Mouse (Mus musculus): ENCODE measurements around the gene Zfp382. TPM values are rescaled to one million over a fixed set of nuclear protein-coding genes. Genes with fewer than 3 reads are reported as not detected.
"Not testable (repeated sequence)": the region's sequence is repeated elsewhere in the genome, so short reads cannot be mapped to it uniquely, and the experiment has no call there.

The Zfp382 gene
- polyA plus RNA-seq, 1 experiment from 2014 or later: 8.7 TPM

DNA sequence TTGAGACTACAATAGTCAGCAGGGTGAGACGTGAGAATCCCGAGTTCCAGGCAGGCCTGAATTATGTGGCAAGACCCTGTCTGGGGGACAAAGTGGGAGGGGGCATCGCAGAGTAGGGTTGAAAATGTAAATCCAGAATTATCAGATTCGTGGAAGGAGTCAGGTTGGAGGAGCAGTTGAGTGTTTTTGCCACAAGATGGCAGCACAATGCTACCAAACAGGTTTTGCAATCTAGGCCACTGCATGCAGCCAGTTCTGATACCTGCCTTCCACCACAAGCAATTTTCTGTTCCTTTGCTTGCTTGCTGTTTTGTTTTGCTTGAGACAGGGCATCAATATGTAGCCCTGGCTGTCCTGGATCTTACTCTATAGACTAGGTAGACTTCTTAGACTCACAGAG lies 59.6 kb downstream of the Zfp382 start:
- POLR2A ChIA-PET: interaction anchor here (1.5 kb wide), 1 partner anchor 14 kb away, joined by 3 read pairs; no protein-coding TSS in a partner anchor
- DNase-seq (ENCODE audit: low read depth, low spot score) (no peak), ATAC-seq (peak; percentile 67)

DNA sequence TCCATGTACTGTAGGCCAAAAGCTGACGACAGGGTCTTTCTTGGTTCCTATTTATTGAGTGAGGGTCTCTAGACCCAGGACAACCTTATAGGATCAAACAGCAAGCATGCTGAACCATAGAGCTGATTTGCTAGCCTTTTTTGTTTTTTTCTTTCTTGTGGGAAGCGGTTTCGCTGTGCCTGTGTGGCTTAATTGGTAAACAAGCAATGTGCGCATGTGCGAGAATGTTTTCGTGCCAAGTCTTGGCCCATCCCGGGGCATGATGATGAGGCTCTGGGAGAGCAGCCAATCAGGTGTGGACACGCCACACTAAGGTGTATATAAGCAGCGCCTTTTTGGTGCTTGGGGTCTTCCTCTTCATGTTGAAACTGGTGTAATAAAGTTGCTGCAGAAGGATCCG lies 60.2 kb downstream of the Zfp382 start:
- ChIA-PET CTCF (interaction anchor here (0.9 to 1.6 kb wide), 2 partner anchors 17 to 22 kb away, joined by 3 to 7 read pairs; partner anchors contain the start of gene Capns1), POLR2A (interaction anchor here (0.8 to 1.5 kb wide), 2 partner anchors 11 to 13 kb away, joined by 3 to 4 read pairs; no protein-coding TSS in a partner anchor)
- in situ Hi-C loops (cut with MboI; ENCODE audit: low pct_unique_long_range_greater_than_20kb); ATAC-seq; DNase-seq (ENCODE audit: low read depth, low spot score); H3K27me3 ChIP-seq: not testable (repeated sequence)

More for the DNA sequence above, 59.6 kb downstream of the Zfp382 start:
- CTCF ChIA-PET: interaction anchor here (0.9 to 1.0 kb wide), 3 partner anchors 22 to 36 kb away, joined by 3 to 4 read pairs (median 4); no protein-coding TSS in a partner anchor
- in situ Hi-C loops (cut with MboI; ENCODE audit: low pct_unique_long_range_greater_than_20kb): no loop called here
- peak; percentile 87 for TF ChIP-seq CTCF (IDR thresholded peaks at IDR 0.05)
- H3K27me3 ChIP-seq: no peaks in the 10 kb centered on the region

DNA sequence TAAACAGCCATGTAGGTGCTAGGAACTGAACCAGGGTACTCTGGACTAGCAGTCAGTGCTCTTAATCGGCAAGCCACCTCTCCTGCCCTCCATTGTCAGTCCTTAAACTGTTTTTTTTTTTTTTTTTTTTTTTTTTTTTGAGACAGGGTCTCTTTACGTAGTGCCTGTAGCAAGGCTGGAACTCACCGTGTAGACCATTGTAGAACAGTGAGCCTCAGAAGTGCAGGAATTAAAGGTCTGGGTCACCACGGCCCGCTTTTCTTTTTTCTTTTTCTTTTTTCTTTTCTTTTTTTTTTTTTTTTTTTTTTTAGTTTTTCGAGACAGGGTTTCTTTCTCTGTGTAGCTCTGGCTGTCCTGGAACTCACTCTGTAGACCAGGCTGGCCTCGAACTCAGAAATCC lies 61.4 kb downstream of the Zfp382 start:
- ChIA-PET CTCF (interaction anchor here (1.6 kb wide), 1 partner anchor 15 kb away, joined by 7 read pairs; the partner anchor contains the start of gene Capns1), POLR2A (interaction anchor here (0.5 to 0.6 kb wide), 2 partner anchors 21 to 52 kb away, joined by 3 to 4 read pairs; no protein-coding TSS in a partner anchor)
- in situ Hi-C loops (cut with MboI; ENCODE audit: low pct_unique_long_range_greater_than_20kb): not testable (repeated sequence)

DNA sequence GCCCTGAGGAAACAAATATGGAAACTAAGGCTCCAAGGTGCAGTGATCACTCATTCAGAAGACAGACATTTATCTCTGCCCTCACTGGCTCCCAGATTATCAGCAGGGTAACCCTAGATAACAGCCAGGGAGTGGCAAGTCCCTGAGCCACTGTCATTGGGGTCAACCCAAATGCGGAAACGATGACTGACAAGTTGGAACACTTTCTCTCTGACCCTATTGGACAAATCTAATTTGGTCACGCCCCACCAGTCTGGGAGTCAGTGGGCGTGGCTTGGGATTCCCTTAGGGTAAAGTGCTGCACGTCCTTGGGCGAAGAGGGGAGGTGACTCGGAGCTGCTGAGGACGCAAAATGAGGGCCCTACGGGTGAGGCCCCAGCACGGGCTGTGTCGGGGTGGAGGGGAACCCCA lies 62.1 kb downstream of the Zfp382 start, which contains the start of gene Cox7a1:
TSS of gene Cox7a1 (plus strand) at position 266 of the 411 bp plus-strand sequence.
- in situ Hi-C loops (cut with MboI; ENCODE audit: low pct_unique_long_range_greater_than_20kb): no loop called here
- ATAC-seq (no peak), DNase-seq (ENCODE audit: low read depth, low spot score) (no peak)
- no peak for TF ChIP-seq CTCF (IDR thresholded peaks at IDR 0.05)
- ChIA-PET CTCF (no interaction called here), POLR2A (interaction anchor here (0.6 kb wide), 1 partner anchor 85 kb away, joined by 8 read pairs; no protein-coding TSS in a partner anchor)
- H3K27me3 ChIP-seq: no peaks in the 10 kb centered on the region

More for the DNA sequence above, 61.4 kb downstream of the Zfp382 start:
- not testable (repeated sequence) for H3K27me3 ChIP-seq; DNase-seq (ENCODE audit: low read depth, low spot score); ATAC-seq

Other genes starting within 250 kb of the Zfp382 start
- 11.3 TPM for gene Zfp27, start 215.4 kb upstream of the Zfp382 start, polyA plus RNA-seq (2021)
- gene Zfp383, start 213.7 kb upstream of the Zfp382 start, polyA plus RNA-seq (2021): 9.3 TPM
- 12.1 TPM for gene Zfp74, start 167.9 kb upstream of the Zfp382 start, polyA plus RNA-seq (2021)
- gene Zfp568, start 138.0 kb upstream of the Zfp382 start, polyA plus RNA-seq (2021): 12.0 TPM
- gene Zfp14, start 70.6 kb upstream of the Zfp382 start, polyA plus RNA-seq (2021): 3.4 TPM
- 13.7 TPM for gene Zfp82, start 49.0 kb upstream of the Zfp382 start, polyA plus RNA-seq (2021)
- gene Gm26920, start 31.5 kb upstream of the Zfp382 start, polyA plus RNA-seq (2021): 1.1 TPM
- 5.3 TPM for gene Zfp566, start 31.4 kb upstream of the Zfp382 start, polyA plus RNA-seq (2021)
- 55.7 TPM for gene Zfp260, start 27.2 kb upstream of the Zfp382 start, polyA plus RNA-seq (2021)
- 56.4 TPM for gene Zfp146, start 47.8 kb downstream of the Zfp382 start, polyA plus RNA-seq (2021)
- gene Cox7a1, start 62.2 kb downstream of the Zfp382 start, polyA plus RNA-seq (2021): 0.89 TPM
- gene Capns1, start 76.9 kb downstream of the Zfp382 start, polyA plus RNA-seq (2021): 456 TPM
- 79.3 TPM for gene Polr2i, start 110.0 kb downstream of the Zfp382 start, polyA plus RNA-seq (2021)
- 87.4 TPM for gene Tbcb, start 110.3 kb downstream of the Zfp382 start, polyA plus RNA-seq (2021)
- gene Ovol3, start 113.8 kb downstream of the Zfp382 start, polyA plus RNA-seq (2021): not detected
- 0.14 TPM for gene Thap8, start 158.2 kb downstream of the Zfp382 start, polyA plus RNA-seq (2021)
- gene Wdr62, start 158.5 kb downstream of the Zfp382 start, polyA plus RNA-seq (2021): 9.7 TPM
- 78.3 TPM for gene Clip3, start 169.8 kb downstream of the Zfp382 start, polyA plus RNA-seq (2021)
- 35.2 TPM for gene Alkbh6, start 186.8 kb downstream of the Zfp382 start, polyA plus RNA-seq (2021)
- 2.6 TPM for gene Syne4, start 192.9 kb downstream of the Zfp382 start, polyA plus RNA-seq (2021)
- gene E130208F15Rik, start 199.8 kb downstream of the Zfp382 start, polyA plus RNA-seq (2021): 3.3 TPM
- 6.4 TPM for gene Sdhaf1, start 202.0 kb downstream of the Zfp382 start, polyA plus RNA-seq (2021)
- gene Lrfn3, start 240.8 kb downstream of the Zfp382 start, polyA plus RNA-seq (2021): 21.9 TPM

All from Patski (cell line).